Mouse (Mus musculus) heart, postnatal 0 days (tissue): ENCODE measurements at regions not wholly inside any gene's neighbourhood (a gene's known extent, or its start where the extent isn't known, plus 50 kb on each side); places are given as distances from the start of the nearest gene placed in this dataset.

Experiments
- ATAC-seq: fragments of 200-750 bp; cut with Nextera tagmentation; 2 replicates; pipeline ENCODE4 v1.8.0; 2017; ENCODE audit warnings: low read depth, moderate number of reproducible peaks, moderate library complexity; ENCODE audit not compliant: insufficient read depth
- DNase-seq: peaks from one replicate; pipeline ENCODE4 v3.0.0-alpha.2; 2016; ENCODE audit warnings: low spot score
- H3K27ac ChIP-seq: fragments of 300-500 bp; sonication (generic); 2 replicates; pipeline ENCODE4 v1.5.1; 2014; ENCODE audit warnings: low read depth, mild to moderate bottlenecking
- H3K27me3 ChIP-seq: fragments of 300-500 bp; sonication (generic); 2 replicates; pipeline ENCODE4 v1.6.1; 2014; ENCODE audit warnings: low read length, mixed read lengths; ENCODE audit not compliant: control insufficient read depth, insufficient read depth
- H3K36me3 ChIP-seq: fragments of 300-500 bp; sonication (generic); replicated peaks from 2 replicates; pipeline ENCODE4 v1.6.1; 2014; ENCODE audit warnings: low read length, mixed read lengths; ENCODE audit not compliant: control insufficient read depth, insufficient read depth
- H3K4me1 ChIP-seq: fragments of 300-500 bp; sonication (generic); 2 replicates; pipeline ENCODE4 v1.6.1; 2014; ENCODE audit warnings: antibody characterized with exemption; ENCODE audit not compliant: control insufficient read depth, insufficient read depth
- H3K4me2 ChIP-seq: fragments of 300-500 bp; sonication (generic); 2 replicates; pipeline ENCODE4 v1.6.1; 2014; ENCODE audit warnings: low read depth, mild to moderate bottlenecking, low read length, moderate library complexity
- H3K4me3 ChIP-seq: fragments of 300-500 bp; sonication (generic); 2 replicates; pipeline ENCODE4 v1.5.1; 2014; ENCODE audit warnings: low read depth, low read length
- H3K9ac ChIP-seq: fragments of 300-500 bp; sonication (generic); replicated peaks from 2 replicates; pipeline ENCODE4 v1.6.1; 2014; ENCODE audit warnings: low read depth, low read length, mixed read lengths
- H3K9me3 ChIP-seq: fragments of 300-500 bp; sonication (generic); replicated peaks from 2 replicates; pipeline ENCODE4 v1.6.1; 2016; ENCODE audit warnings: low read length; ENCODE audit not compliant: control insufficient read depth
- CTCF ChIP-seq: IDR thresholded peaks from 2 replicates; pipeline ENCODE4 v1.5.1; 2016; ENCODE audit warnings: antibody characterized with exemption, control low read depth, low read depth
- EP300 ChIP-seq: IDR thresholded peaks from 2 replicates; pipeline ENCODE4 v1.6.1; 2016; ENCODE audit warnings: antibody characterized with exemption, low read depth
- WGBS: fragments of 180-500 bp; shearing (Covaris S2); extraction: QIAGEN DNeasy Blood & Tissue Kit; methylation state at CpG from one replicate; pipeline ENCODE4 v1.1.7; 2014; 5-methylcytosine and 5-hydroxymethylcytosine counted together

GRCm38 (mm10) chr17:63812586-63812985, 50.3 kb upstream of the Fer start:
- no peak overlapping the region for H3K4me3 ChIP-seq
- 41% methylated on average over 3 of the region's 3 CpGs for WGBS
- no peaks in the 10 kb centered on the region for H3K9me3 ChIP-seq
- no peaks in the 10 kb centered on the region for H3K27me3 ChIP-seq
- ATAC-seq, result no peak
- H3K9ac ChIP-seq, result no peak overlapping the region
- no peak for TF ChIP-seq CTCF
- no peak for TF ChIP-seq EP300
- no peak overlapping the region for H3K27ac ChIP-seq
- H3K36me3 ChIP-seq, result no peaks in the 10 kb centered on the region
- no peaks in the 10 kb centered on the region for H3K4me1 ChIP-seq
- no peak overlapping the region for H3K4me2 ChIP-seq
- no peak for DNase-seq
